Mouse (Mus musculus): ENCODE measurements around the gene Zscan25. TPM values are rescaled to one million over a fixed set of nuclear protein-coding genes. Genes with fewer than 3 reads are reported as not detected.
"Not testable (repeated sequence)": the region's sequence is repeated elsewhere in the genome, so short reads cannot be mapped to it uniquely, and the experiment has no call there.

The Zscan25 gene
- polyA plus RNA-seq, 1 experiment from 2014 or later: 1.0 TPM

DNA sequence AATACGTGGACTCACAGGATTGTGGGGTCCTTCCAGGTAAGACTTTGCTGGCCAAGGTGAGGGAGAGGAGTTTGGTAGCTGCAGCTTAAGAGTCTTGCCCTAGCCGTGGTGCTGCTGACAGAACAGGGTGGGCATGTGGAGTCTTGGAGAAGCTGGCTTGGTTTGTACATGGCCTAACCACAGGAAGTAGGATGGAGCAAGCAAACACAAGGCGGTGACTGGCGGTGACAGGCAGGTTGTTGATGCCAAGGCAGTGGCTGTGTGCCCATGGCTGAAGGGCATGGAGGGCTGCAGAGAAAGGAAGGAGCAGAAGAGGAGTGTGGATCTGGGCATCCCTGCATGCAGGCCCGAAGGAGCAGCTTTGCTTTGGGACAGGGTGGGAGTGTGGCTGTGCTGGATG, 8.1 kb downstream of the Zscan25 start:
- 97% methylated on average over 5 of the region's 5 CpGs for WGBS
- H3K9me3 ChIP-seq (ENCODE audit: control insufficient read depth, low read length): no peaks in the 10 kb centered on the region

GRCm38 (mm10) chr5:145290697-145291096, 10.4 kb downstream of the Zscan25 start:
- Histone ChIP-seq H3K36me3 (ENCODE audit: control insufficient read depth, insufficient read depth, low read length) (peaks cover 82% of the 10 kb centered on the region), H3K9ac (replicated peaks; ENCODE audit: low read length) (no peak overlapping the region), H3K9me3 (ENCODE audit: control insufficient read depth, low read length) (no peaks in the 10 kb centered on the region), H3K27me3 (ENCODE audit: control insufficient read depth, insufficient read depth, low read length) (no peaks in the 10 kb centered on the region), H3K4me1 (ENCODE audit: control insufficient read depth, insufficient read depth, low read length) (no peaks in the 10 kb centered on the region), H3K4me2 (ENCODE audit: low read length) (no peak overlapping the region), H3K27ac (replicated peaks; ENCODE audit: low read depth, low read length) (no peak overlapping the region), H3K4me3 (replicated peaks; ENCODE audit: low read depth, low read length) (no peak overlapping the region)
- DNase-seq: no peak
- 98% methylated on average over 16 of the region's 16 CpGs for WGBS
- no peak for ATAC-seq (ENCODE audit: low FRiP score, low TSS enrichment)

More for the DNA sequence above, 8.1 kb downstream of the Zscan25 start:
- no peaks in the 10 kb centered on the region for H3K4me1 ChIP-seq (ENCODE audit: control insufficient read depth, insufficient read depth, low read length)
- no peak overlapping the region for H3K4me3 ChIP-seq (replicated peaks; ENCODE audit: low read depth, low read length)
- peaks cover 89% of the 10 kb centered on the region for H3K36me3 ChIP-seq (ENCODE audit: control insufficient read depth, insufficient read depth, low read length)
- no peak for DNase-seq
- no peak overlapping the region for H3K27ac ChIP-seq (replicated peaks; ENCODE audit: low read depth, low read length)
- no peaks in the 10 kb centered on the region for H3K27me3 ChIP-seq (ENCODE audit: control insufficient read depth, insufficient read depth, low read length)
- H3K4me2 ChIP-seq (ENCODE audit: low read length): no peak overlapping the region
- H3K9ac ChIP-seq (replicated peaks; ENCODE audit: low read length): no peak overlapping the region
- no peak for ATAC-seq (ENCODE audit: low FRiP score, low TSS enrichment)

GRCm38 (mm10) chr5:145292398-145292797, 12.1 kb downstream of the Zscan25 start:
- Histone ChIP-seq H3K36me3 (ENCODE audit: control insufficient read depth, insufficient read depth, low read length) (peaks cover 70% of the 10 kb centered on the region), H3K4me1 (ENCODE audit: control insufficient read depth, insufficient read depth, low read length) (no peaks in the 10 kb centered on the region), H3K9ac (replicated peaks; ENCODE audit: low read length) (no peak overlapping the region), H3K4me3 (replicated peaks; ENCODE audit: low read depth, low read length) (no peak overlapping the region), H3K27me3 (ENCODE audit: control insufficient read depth, insufficient read depth, low read length) (no peaks in the 10 kb centered on the region), H3K9me3 (ENCODE audit: control insufficient read depth, low read length) (no peaks in the 10 kb centered on the region), H3K27ac (replicated peaks; ENCODE audit: low read depth, low read length) (no peak overlapping the region), H3K4me2 (ENCODE audit: low read length) (no peak overlapping the region)
- WGBS: 97% methylated on average over 6 of the region's 6 CpGs
- no peak for ATAC-seq (ENCODE audit: low FRiP score, low TSS enrichment)
- DNase-seq: no peak

DNA sequence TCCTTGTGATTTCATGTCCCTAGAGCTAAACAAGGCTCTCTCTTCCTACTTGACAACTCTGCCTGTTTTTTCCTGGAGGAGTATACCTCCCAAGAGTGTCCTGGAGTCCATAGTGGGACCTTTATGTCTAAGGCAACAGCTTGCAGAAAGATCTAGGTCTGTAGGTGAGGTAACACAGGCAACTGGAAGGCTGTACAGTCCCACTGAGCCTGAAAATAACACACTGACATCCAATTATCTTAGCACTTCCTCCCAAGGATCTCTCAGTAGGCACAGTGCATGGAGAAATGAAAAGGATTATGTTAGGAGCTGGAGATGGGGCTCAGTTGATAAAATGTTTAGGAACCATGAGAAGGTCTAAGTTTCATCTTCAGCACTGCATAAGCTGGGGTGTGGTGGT, 20.2 kb downstream of the Zscan25 start:
- 0 out of 2 replicates have a peak, but pooled peaks cover 3% of the 10 kb centered on the region for H3K36me3 ChIP-seq (ENCODE audit: control insufficient read depth, insufficient read depth, low read length)
- H3K4me1 ChIP-seq (ENCODE audit: control insufficient read depth, insufficient read depth, low read length): no peaks in the 10 kb centered on the region
- no peak for ATAC-seq (ENCODE audit: low FRiP score, low TSS enrichment)
- DNase-seq: no peak
- H3K4me2 ChIP-seq (ENCODE audit: low read length): no peak overlapping the region
- no peak overlapping the region for H3K9ac ChIP-seq (replicated peaks; ENCODE audit: low read length)
- no peak overlapping the region for H3K4me3 ChIP-seq (replicated peaks; ENCODE audit: low read depth, low read length)
- no peak overlapping the region for H3K27ac ChIP-seq (replicated peaks; ENCODE audit: low read depth, low read length)
- H3K27me3 ChIP-seq (ENCODE audit: control insufficient read depth, insufficient read depth, low read length): no peaks in the 10 kb centered on the region
- no peaks in the 10 kb centered on the region for H3K9me3 ChIP-seq (ENCODE audit: control insufficient read depth, low read length)

DNA sequence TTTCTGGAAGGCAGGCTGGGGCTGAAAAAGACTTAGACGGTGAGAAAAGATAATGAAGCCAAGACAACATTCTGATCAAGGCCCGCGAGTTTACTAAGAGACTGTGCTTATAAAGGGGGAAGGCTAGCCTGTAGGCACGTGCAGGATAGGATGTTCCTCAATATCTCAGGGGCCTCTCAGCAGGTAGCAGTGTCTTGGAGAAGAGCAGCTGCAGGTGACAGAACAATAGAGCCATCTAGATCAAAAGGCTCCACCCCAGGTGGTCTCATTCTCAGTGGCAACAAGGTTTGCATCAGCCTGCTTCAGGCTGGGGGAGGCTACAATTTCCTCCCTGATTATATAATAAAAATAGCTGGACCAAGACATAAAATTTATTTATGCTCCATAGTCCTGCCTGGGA, 21.5 kb downstream of the Zscan25 start:
- ATAC-seq (ENCODE audit: low FRiP score, low TSS enrichment); H3K4me2 ChIP-seq (ENCODE audit: low read length); H3K9ac ChIP-seq (replicated peaks; ENCODE audit: low read length); H3K27me3 ChIP-seq (ENCODE audit: control insufficient read depth, insufficient read depth, low read length); H3K4me1 ChIP-seq (ENCODE audit: control insufficient read depth, insufficient read depth, low read length); H3K9me3 ChIP-seq (ENCODE audit: control insufficient read depth, low read length); DNase-seq; H3K27ac ChIP-seq (replicated peaks; ENCODE audit: low read depth, low read length); H3K36me3 ChIP-seq (ENCODE audit: control insufficient read depth, insufficient read depth, low read length); H3K4me3 ChIP-seq (replicated peaks; ENCODE audit: low read depth, low read length): not testable (repeated sequence)
- WGBS: 66% methylated on average over 4 of the region's 4 CpGs

DNA sequence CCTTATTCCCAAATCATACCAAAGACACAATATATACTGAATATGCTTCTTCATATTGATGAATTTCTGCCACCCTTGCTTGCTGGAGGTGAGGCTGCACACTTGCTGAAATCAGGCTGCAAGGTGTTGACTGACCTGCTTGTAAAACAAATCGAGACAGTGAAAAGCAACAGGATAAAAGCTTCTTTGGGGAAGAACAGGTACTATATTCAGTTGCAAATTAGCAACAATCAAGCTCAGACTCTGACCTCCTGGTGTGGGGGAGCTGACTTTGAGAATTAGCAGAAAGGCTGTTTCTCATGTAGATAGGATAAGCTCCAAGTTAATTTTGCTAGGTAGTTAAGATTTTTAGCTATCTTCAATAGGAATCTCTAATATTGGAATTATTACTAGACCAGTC, 22.1 kb downstream of the Zscan25 start:
- DNase-seq (no peak), ATAC-seq (ENCODE audit: low FRiP score, low TSS enrichment) (no peak)
- H3K27me3 ChIP-seq (ENCODE audit: control insufficient read depth, insufficient read depth, low read length): no peaks in the 10 kb centered on the region
- no peak overlapping the region for H3K4me2 ChIP-seq (ENCODE audit: low read length)
- no peak overlapping the region for H3K4me3 ChIP-seq (replicated peaks; ENCODE audit: low read depth, low read length)
- 64% methylated on average over 1 of the region's 1 CpGs for whole genome bisulfite sequencing
- H3K27ac ChIP-seq (replicated peaks; ENCODE audit: low read depth, low read length): no peak overlapping the region
- H3K9me3 ChIP-seq (ENCODE audit: control insufficient read depth, low read length): no peaks in the 10 kb centered on the region
- H3K9ac ChIP-seq (replicated peaks; ENCODE audit: low read length): no peak overlapping the region
- H3K4me1 ChIP-seq (ENCODE audit: control insufficient read depth, insufficient read depth, low read length): no peaks in the 10 kb centered on the region
- H3K36me3 ChIP-seq (ENCODE audit: control insufficient read depth, insufficient read depth, low read length): no peaks in the 10 kb centered on the region

GRCm38 (mm10) chr5:145306953-145307352, 26.7 kb downstream of the Zscan25 start:
- not testable (repeated sequence) for H3K27ac ChIP-seq (replicated peaks; ENCODE audit: low read depth, low read length); H3K9ac ChIP-seq (replicated peaks; ENCODE audit: low read length); H3K4me2 ChIP-seq (ENCODE audit: low read length); H3K4me1 ChIP-seq (ENCODE audit: control insufficient read depth, insufficient read depth, low read length); H3K9me3 ChIP-seq (ENCODE audit: control insufficient read depth, low read length); H3K36me3 ChIP-seq (ENCODE audit: control insufficient read depth, insufficient read depth, low read length); H3K27me3 ChIP-seq (ENCODE audit: control insufficient read depth, insufficient read depth, low read length); ATAC-seq (ENCODE audit: low FRiP score, low TSS enrichment); DNase-seq; H3K4me3 ChIP-seq (replicated peaks; ENCODE audit: low read depth, low read length)
- WGBS: 92% methylated on average over 4 of the region's 4 CpGs

- DNase-seq; H3K27ac ChIP-seq (replicated peaks; ENCODE audit: low read depth, low read length); H3K36me3 ChIP-seq (ENCODE audit: control insufficient read depth, insufficient read depth, low read length); H3K27me3 ChIP-seq (ENCODE audit: control insufficient read depth, insufficient read depth, low read length); H3K9ac ChIP-seq (replicated peaks; ENCODE audit: low read length); ATAC-seq (ENCODE audit: low FRiP score, low TSS enrichment); H3K4me1 ChIP-seq (ENCODE audit: control insufficient read depth, insufficient read depth, low read length); H3K9me3 ChIP-seq (ENCODE audit: control insufficient read depth, low read length); H3K4me3 ChIP-seq (replicated peaks; ENCODE audit: low read depth, low read length); H3K4me2 ChIP-seq (ENCODE audit: low read length): not testable (repeated sequence)
- WGBS: 80% methylated on average over 3 of the region's 3 CpGs
These were observed 27.5 kb downstream of the Zscan25 start for GRCm38 (mm10) chr5:145307811-145308210.

- ATAC-seq (ENCODE audit: low FRiP score, low TSS enrichment) (no peak), DNase-seq (no peak)
- Histone ChIP-seq H3K27me3 (ENCODE audit: control insufficient read depth, insufficient read depth, low read length) (no peaks in the 10 kb centered on the region), H3K9me3 (ENCODE audit: control insufficient read depth, low read length) (peaks cover 13% of the 10 kb centered on the region; the same call in 1 of the 2 replicates), H3K4me2 (ENCODE audit: low read length) (no peak overlapping the region), H3K27ac (replicated peaks; ENCODE audit: low read depth, low read length) (no peak overlapping the region), H3K4me3 (replicated peaks; ENCODE audit: low read depth, low read length) (no peak overlapping the region), H3K4me1 (ENCODE audit: control insufficient read depth, insufficient read depth, low read length) (no peaks in the 10 kb centered on the region), H3K36me3 (ENCODE audit: control insufficient read depth, insufficient read depth, low read length) (no peaks in the 10 kb centered on the region), H3K9ac (replicated peaks; ENCODE audit: low read length) (no peak overlapping the region)
These were observed 33.5 kb downstream of the Zscan25 start for GRCm38 (mm10) chr5:145313845-145314244.
